Mouse (Mus musculus) small intestine, adult 2 months (tissue): ENCODE data around the gene Tubgcp2. TPM values are rescaled to one million over a fixed set of nuclear protein-coding genes. Genes with fewer than 3 reads are reported as not detected.

Source experiments
- H3K27ac ChIP-seq: fragments of 200-500 bp; 2 replicates; pipeline ENCODE4 v1.5.1; 2012; ENCODE audit warnings: low read depth, low read length, control low read depth, inconsistent platforms; ENCODE audit not compliant: insufficient read depth
- H3K27me3 ChIP-seq: fragments of 200-500 bp; 2 replicates; pipeline ENCODE4 v1.6.1; 2012; ENCODE audit warnings: mild to moderate bottlenecking, moderate library complexity, low read length, inconsistent platforms; ENCODE audit not compliant: control insufficient read depth, insufficient read depth
- H3K36me3 ChIP-seq: fragments of 200-500 bp; 2 replicates; pipeline ENCODE4 v1.6.1; 2012; ENCODE audit warnings: mild to moderate bottlenecking, low read length, control low read depth, inconsistent platforms; ENCODE audit not compliant: control insufficient read depth, insufficient read depth
- H3K4me1 ChIP-seq: fragments of 200-500 bp; 2 replicates; pipeline ENCODE4 v1.6.1; 2012; ENCODE audit warnings: low read length, inconsistent platforms, mixed read lengths; ENCODE audit not compliant: control insufficient read depth, insufficient read depth, insufficient read length
- H3K4me3 ChIP-seq: fragments of 200-500 bp; 2 replicates; pipeline ENCODE4 v1.5.1; 2012; ENCODE audit warnings: low read depth, mild to moderate bottlenecking, control low read depth, inconsistent platforms, low read length, moderate library complexity
- CTCF ChIP-seq: fragments of 200-500 bp; IDR thresholded peaks from 2 replicates; pipeline ENCODE4 v1.5.1; 2012; ENCODE audit warnings: low read depth, mild to moderate bottlenecking, control low read depth, inconsistent platforms, low read length, moderate library complexity, mixed read lengths; ENCODE audit not compliant: insufficient replicate concordance, insufficient read length; ENCODE audit errors: extremely low read depth
- POLR2A ChIP-seq: fragments of 200-500 bp; IDR thresholded peaks from 2 replicates; pipeline ENCODE4 v1.6.1; 2012; ENCODE audit warnings: low read depth, mild to moderate bottlenecking, control low read depth, inconsistent platforms, low read length, moderate library complexity
- WGBS: fragments of 180-500 bp; shearing (Covaris S2); methylation state at CpG from one replicate; pipeline ENCODE4 v1.1.7; 2018; 5-methylcytosine and 5-hydroxymethylcytosine counted together
- polyA plus RNA-seq: library from polyadenylated mRNA; depleted of rRNA; stranded (reverse); fragments of >200 nt; gene quantifications from 2 replicates; pipeline ENCODE4 v1.2.3, GENCODE M21; 2012; rRNA removed

Tubgcp2 gene
- polyA plus RNA-seq, result 5.1 and 9.1 TPM in 2 replicates

DNA sequence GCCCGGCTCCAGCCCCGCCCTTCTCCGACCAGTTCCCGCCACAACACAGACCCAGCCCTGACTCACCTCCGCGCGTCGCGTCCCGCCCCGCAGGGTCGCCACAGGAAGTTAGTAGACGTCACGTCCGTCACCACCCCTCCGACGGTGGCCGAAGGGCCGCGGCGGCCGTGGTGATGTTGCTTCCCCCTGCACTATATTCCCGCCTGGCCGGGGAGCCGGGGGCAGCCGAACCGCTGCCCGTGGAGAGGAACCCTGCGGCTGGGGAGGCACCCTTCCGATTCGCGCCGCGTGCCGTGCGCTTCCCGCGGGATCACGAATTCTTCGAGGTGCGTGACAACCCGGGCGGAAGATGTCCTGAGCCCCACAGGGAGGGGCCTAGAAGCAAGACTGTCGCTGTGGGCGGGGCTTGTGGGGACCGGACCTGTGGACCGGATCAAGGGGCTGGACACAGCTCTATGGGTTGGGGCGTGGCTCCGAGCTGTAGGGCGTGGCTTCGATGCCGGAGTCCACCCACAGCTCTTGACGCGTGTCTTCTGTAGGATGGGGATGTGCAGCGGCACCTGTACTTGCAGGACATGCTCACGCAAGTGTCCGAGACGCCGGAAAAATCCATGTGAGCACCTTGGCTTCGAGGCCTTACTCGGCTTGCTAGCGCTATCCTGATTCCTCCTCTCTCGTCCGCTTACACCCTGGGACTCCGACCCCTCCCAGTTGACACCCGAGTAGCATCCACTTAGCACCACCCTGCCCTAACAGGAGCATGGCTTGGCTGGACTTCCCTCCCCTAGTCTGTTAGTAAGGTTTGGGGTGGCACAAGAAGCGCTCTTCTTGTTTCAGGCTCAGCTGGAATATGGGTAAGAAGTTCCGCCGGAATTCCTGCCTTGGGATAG lies at the start of gene Tubgcp2, which contains the start of gene Zfp511:
TSS of gene Tubgcp2 (minus strand) at position 389 of the 890 bp plus-strand sequence.
TSS of gene Zfp511 (plus strand) at position 111 of the 890 bp plus-strand sequence.
- no peaks in the 10 kb centered on the region for H3K27me3 ChIP-seq
- peak within 1 kb of the TSS; percentile 59 for H3K27ac ChIP-seq
- peaks cover 10% of the 10 kb centered on the region; the same call in 1 of the 2 replicates for H3K4me1 ChIP-seq
- TF ChIP-seq CTCF (no peak), POLR2A (peak; percentile 68)
- H3K4me3 ChIP-seq, result peak within 1 kb of the TSS; percentile 72
- H3K36me3 ChIP-seq, result peaks cover 20% of the 10 kb centered on the region
- 1% methylated on average over 69 of the region's 69 CpGs for WGBS

DNA sequence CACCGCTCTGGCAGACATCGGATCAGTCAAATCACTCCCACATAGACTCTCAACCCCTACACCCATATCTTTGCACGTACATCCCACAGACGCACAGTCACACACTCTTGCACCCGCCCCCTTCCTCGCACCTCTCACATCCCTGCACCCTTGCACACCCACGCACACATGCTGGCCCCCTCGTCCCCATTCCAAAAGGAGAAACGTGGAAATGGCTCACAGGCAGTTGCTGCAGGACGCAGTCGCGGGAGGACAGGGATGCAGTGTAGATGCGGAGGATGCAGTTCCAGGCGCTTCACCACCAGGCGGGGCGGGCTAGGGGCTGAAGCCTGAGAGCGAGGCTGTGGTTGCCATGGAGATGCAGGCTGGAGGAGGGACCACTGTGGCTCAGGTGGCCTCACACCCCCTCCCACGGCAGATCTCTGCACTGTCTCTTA lies 45.8 kb upstream of the Tubgcp2 start, which contains the start of gene Caly:
TSS of gene Caly (minus strand) at position 307 of the 437 bp plus-strand sequence.
- Histone ChIP-seq H3K4me3 (no peak within 1 kb of the TSS), H3K27ac (no peak within 1 kb of the TSS), H3K4me1 (peaks cover 4% of the 10 kb centered on the region), H3K36me3 (no peaks in the 10 kb centered on the region), H3K27me3 (peaks cover 20% of the 10 kb centered on the region; the same call in 1 of the 2 replicates)
- WGBS, result 7% methylated on average over 18 of the region's 18 CpGs
- TF ChIP-seq CTCF (no peak), POLR2A (no peak)

DNA sequence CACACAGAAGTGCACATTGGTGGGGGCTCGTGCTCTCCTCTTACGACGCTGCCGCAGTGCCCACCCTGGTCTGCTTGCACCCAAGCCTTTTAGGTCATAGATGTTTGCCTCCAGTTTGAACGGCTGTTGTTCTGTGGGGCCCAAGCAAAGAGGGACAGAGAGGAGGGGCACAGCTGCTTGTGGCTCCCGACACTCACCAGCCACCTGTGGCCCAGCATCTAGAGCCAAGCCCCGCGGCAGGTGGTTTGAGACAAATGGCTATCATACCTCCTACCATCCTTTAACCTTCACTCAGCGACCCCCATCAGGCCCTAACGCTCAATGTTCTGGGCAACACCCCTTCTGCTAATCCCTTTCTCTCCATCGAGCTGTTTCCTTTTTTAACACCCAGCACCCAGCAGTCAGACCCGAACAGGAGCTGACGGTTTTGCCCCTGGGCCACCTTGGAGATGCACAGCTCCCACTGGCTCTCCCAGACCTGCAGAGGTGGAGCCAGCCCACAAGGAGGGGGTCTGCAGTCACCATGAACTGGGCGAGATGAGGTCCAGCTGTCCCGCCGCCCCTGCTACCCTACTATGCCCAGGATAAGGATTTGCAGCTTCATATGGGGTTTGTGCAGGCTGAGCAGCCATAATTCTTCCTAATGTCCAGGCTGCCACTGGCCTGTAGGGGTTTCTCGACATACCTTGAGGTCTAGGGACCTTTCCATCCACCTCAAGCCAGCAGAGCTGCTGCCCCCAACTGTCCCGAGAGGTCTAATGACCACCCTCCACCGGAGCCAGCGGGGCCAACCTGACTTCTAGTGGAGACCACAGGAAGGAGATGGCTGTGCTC lies 45.2 kb upstream of the Tubgcp2 start:
- TF ChIP-seq CTCF (no peak), POLR2A (no peak)
- no peak overlapping the region for H3K4me3 ChIP-seq
- H3K36me3 ChIP-seq, result no peaks in the 10 kb centered on the region
- H3K27ac ChIP-seq, result no peak overlapping the region
- peaks cover 4% of the 10 kb centered on the region for H3K4me1 ChIP-seq
- H3K27me3 ChIP-seq, result peaks cover 20% of the 10 kb centered on the region; the same call in 1 of the 2 replicates
- 34% methylated on average over 20 of the region's 20 CpGs for WGBS

DNA sequence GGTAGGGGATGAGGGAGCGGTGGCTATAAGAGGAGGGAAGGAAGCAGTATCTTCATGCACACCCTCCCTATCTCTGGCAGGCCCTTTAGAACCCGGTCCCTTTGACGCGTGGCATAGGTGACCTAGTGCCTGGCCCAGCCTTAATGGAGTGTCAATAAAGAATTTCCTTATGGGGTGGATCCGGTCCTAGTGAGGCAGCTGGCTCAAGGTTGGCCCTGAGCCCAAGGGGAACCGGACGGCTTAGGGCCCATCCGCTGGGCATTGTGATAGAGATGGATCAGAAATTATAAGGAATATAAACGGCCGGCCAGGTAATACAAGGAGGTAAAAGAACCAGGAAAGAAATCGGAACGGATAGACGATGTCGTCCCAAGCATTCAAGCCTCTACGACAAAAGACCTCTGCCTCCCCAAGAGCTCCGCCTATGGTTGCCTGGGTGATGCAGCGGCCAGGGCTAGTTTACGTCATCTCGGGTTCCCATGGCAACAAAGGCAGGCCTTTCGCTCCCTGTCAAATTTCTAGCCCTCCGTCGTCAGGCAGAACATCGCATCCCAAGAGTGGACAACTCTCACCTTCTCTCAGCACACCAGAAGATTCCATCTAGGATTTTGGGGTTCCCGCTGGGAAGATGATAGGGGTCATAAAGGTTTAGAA lies 44.2 kb upstream of the Tubgcp2 start:
- no peaks in the 10 kb centered on the region for H3K36me3 ChIP-seq
- 0 out of 2 replicates have a peak overlapping the region, but pooled peaks have one; percentile 3 for H3K4me3 ChIP-seq
- WGBS, result 2% methylated on average over 24 of the region's 24 CpGs
- TF ChIP-seq POLR2A (no peak), CTCF (no peak)
- no peak overlapping the region for H3K27ac ChIP-seq
- peaks cover 20% of the 10 kb centered on the region; the same call in 1 of the 2 replicates for H3K27me3 ChIP-seq
- H3K4me1 ChIP-seq, result peaks cover 4% of the 10 kb centered on the region

DNA sequence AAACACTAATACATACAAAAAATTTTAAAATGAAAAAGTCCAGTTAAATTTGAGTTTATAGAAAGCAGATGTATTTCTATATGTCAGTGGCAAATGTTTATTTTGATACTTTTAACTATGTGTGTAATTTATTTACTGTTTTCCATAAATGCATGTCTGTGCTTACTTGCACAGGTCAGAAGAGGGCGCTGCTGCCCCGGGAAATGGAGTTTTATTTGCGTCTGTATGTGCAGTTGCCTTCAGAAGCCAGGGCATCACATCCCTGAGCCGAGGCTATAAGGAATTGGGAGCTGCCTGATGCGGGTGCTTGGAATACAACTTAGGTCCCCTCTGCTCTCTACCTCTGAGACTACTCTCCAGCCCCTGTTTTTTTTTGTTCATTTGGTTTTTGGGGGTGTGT lies 42.2 kb upstream of the Tubgcp2 start:
- 3% methylated on average over 5 of the region's 5 CpGs for WGBS
- Histone ChIP-seq H3K27me3 (peaks cover 20% of the 10 kb centered on the region; the same call in 1 of the 2 replicates), H3K27ac (no peak overlapping the region), H3K36me3 (no peaks in the 10 kb centered on the region), H3K4me3 (no peak overlapping the region), H3K4me1 (peaks cover 4% of the 10 kb centered on the region)
- TF ChIP-seq POLR2A (no peak), CTCF (peak; percentile 83)

DNA sequence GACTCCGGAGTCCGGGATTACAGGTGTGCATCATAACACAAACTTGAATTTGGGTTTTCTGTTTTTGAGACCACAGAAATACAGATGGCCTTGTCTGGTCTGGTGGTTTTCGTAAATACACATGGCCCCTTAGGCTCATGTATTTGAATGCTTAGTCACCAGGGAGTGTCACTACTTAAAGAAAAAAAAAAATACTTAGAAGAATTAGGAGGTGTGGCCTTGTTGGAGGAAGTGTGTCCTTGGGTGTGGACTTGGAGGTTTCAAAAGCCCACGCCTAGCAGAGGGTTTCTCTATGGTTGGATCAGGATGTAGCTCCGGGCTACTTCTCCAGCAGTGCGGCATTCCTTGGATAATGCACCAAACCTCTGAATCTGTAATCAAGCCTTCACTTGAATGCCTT lies 41.2 kb upstream of the Tubgcp2 start:
- Histone ChIP-seq H3K36me3 (no peaks in the 10 kb centered on the region), H3K4me1 (peaks cover 4% of the 10 kb centered on the region), H3K27ac (no peak overlapping the region), H3K4me3 (no peak overlapping the region), H3K27me3 (peaks cover 20% of the 10 kb centered on the region; the same call in 1 of the 2 replicates)
- TF ChIP-seq CTCF, result no peak
- no peak for TF ChIP-seq POLR2A
- WGBS, result 36% methylated on average over 6 of the region's 6 CpGs
